16 mouse cellular contexts compared by ENCODE assay signal in genomic region chr10:65769451-65769850, GRCm38 (mm10).
DNase-seq lines count a peak whose midpoint lies in the region; TF ChIP-seq lines count a peak whose summit lies in the region.
"Had no signal": no experiment of that assay in that cellular context is flagged by ENCODE, and none has a peak within 500 bp of the region (broad histone marks: within the 10 kb centered on the region; RNA-seq: fewer than 3 reads in every experiment).

No protein-coding gene starts in this region.

- 28% methylated on average over 4 of the region's 4 CpGs for WGBS in heart, adult 2 months

- TF ChIP-seq EP300 in heart, adult 2 months (IDR thresholded peaks at IDR 0.05; ENCODE audit: insufficient read depth, low read depth, low read length): no peak

- H3K9me3 ChIP-seq in E14TG2a.4 (ENCODE audit: low read length): no peaks in the 10 kb centered on the region
- H3K9me3 ChIP-seq: liver, embryonic 13.5 days; neural tube, embryonic 15.5 days had no signal

- H3K4me3 ChIP-seq in heart, adult 2 months: no peak overlapping the region
- H3K4me3 ChIP-seq in E14TG2a.4 (replicated peaks; ENCODE audit: low read length): no peak overlapping the region
- H3K4me3 ChIP-seq: liver, embryonic 13.5 days; neural tube, embryonic 15.5 days had no signal

- DNase-seq in heart, adult 2 months: no peak
- no peak for DNase-seq in heart, adult 11 months
- DNase-seq in left cerebral cortex, postnatal 25 days (ENCODE audit: low spot score in 2 of 2): peak; percentile 16 to 44
- no peak for DNase-seq in left cerebral cortex, adult 8-10 months (ENCODE audit: low spot score in 2 of 2)
- peak; percentile 27 for DNase-seq in embryo, embryonic 10.5 days (ENCODE audit: low spot score)
- DNase-seq in gastrocnemius, postnatal 10 days: no peak
- DNase-seq: adrenal gland, postnatal 25 days; cerebellum, adult 11 months; gastrocnemius, postnatal 36 days; kidney, postnatal 14 days; liver, embryonic 13.5 days; lung, postnatal 4 days; right cerebral cortex, postnatal 4 days; thymus, postnatal 4 days had no signal

- no peak overlapping the region for H3K9ac ChIP-seq in heart, adult 2 months (ENCODE audit: low read depth, low read length)
- H3K9ac ChIP-seq: liver, embryonic 13.5 days; neural tube, embryonic 15.5 days had no signal

- intact Hi-C loops in heart, adult 2 months (cut with DNase I): no loop called here
- intact Hi-C loops in left cerebral cortex, postnatal 25 days (cut with DNase I): loop anchor here (2.0 to 5.0 kb wide), 2 partner anchors 1019 to 1682 kb away; no protein-coding TSS in a partner anchor

- peak; percentile 38 for TF ChIP-seq CTCF in heart, adult 2 months (IDR thresholded peaks at IDR 0.05)
- TF ChIP-seq CTCF in E14TG2a.4 (conservative IDR thresholded peaks at IDR 0.05; ENCODE audit: low read length): 0 out of 2 replicates have a peak, but pooled peaks have one; percentile 8

- no peak overlapping the region for H3K27ac ChIP-seq in heart, adult 2 months
- H3K27ac ChIP-seq: liver, embryonic 13.5 days; neural tube, embryonic 15.5 days had no signal

- TF ChIP-seq POLR2A in heart, adult 2 months (IDR thresholded peaks at IDR 0.05; ENCODE audit: insufficient read depth, low read depth, low read length): no peak

- H3K27me3 ChIP-seq in heart, adult 2 months (ENCODE audit: control insufficient read depth, insufficient read depth, low read length): no peaks in the 10 kb centered on the region
- H3K27me3 ChIP-seq in E14TG2a.4 (ENCODE audit: insufficient read depth, low read length): no peaks in the 10 kb centered on the region
- H3K27me3 ChIP-seq: liver, embryonic 13.5 days; neural tube, embryonic 15.5 days had no signal

- no peaks in the 10 kb centered on the region for H3K4me1 ChIP-seq in heart, adult 2 months (ENCODE audit: control insufficient read depth, insufficient read depth, low read length)
- no peaks in the 10 kb centered on the region for H3K4me1 ChIP-seq in E14TG2a.4 (replicated peaks; ENCODE audit: low read depth, low read length)
- H3K4me1 ChIP-seq: liver, embryonic 13.5 days; neural tube, embryonic 15.5 days had no signal

- H3K36me3 ChIP-seq in heart, adult 2 months (ENCODE audit: control insufficient read depth, insufficient read depth, low read length): no peaks in the 10 kb centered on the region
- H3K36me3 ChIP-seq in E14TG2a.4 (ENCODE audit: insufficient read depth, low read length): no peaks in the 10 kb centered on the region
- H3K36me3 ChIP-seq: liver, embryonic 13.5 days; neural tube, embryonic 15.5 days had no signal

- H3K79me2 ChIP-seq in heart, adult 2 months (replicated peaks; ENCODE audit: control insufficient read depth, insufficient read depth, low read length): no peaks in the 10 kb centered on the region

Comparison
In these comparisons a context has a peak if more than half of its experiments do, and no peak if none do; other contexts are left out.
1. DNase-seq: peak in left cerebral cortex, postnatal 25 days (2 of 2) and embryo, embryonic 10.5 days (single experiment); none in heart, adult 2 months (0 of 2), heart, adult 11 months (single experiment), left cerebral cortex, adult 8-10 months (0 of 2) and gastrocnemius, postnatal 10 days (single experiment).